Mouse (Mus musculus) testis, postnatal 14 days (tissue): Measurements from ENCODE around the gene Tmem102.

Source experiments
- DNase-seq: peaks from one replicate; pipeline ENCODE4 v3.0.0; 2021; ENCODE audit warnings: low spot score

Gene Tmem102

DNA sequence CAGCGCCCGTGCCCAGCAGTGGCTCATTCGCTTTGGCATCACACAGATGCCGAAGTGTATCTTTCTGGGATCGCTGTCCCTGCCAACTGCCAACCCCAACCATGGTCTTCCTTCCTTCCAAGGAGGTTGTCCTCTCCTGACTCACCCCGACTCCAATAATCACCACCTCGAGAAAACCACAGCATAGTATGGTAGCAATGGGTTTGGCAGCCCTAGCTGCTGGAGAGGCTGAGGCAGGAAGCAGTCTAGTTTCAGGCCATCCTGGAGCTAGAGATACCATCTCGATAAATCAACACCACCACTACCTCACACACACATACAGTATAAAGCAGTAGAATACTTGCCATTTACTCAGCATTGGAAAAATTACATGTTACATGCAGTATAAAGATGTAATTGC lies 13.4 kb upstream of the Tmem102 start:
- DNase-seq = no peak

DNA sequence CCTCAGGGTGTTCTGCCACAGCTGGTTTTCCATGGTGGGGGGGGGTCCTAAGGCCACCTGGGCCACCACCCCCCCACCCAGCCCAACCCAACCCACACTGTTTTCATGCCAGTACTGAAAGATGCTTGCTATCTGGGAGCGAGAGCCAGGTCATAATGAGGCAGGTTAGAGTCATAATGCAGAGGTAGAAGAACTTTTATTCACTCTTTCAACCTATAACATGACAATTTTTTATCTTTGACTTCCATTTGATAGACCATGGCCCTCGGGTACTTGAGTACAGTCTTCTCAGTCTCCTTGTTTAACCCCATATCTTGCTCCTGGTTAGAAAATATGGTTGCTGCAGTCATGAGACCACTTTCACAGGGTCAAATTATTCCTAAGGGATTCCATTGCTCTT lies 12.9 kb upstream of the Tmem102 start, which contains the start of gene Spem2:
TSS of gene Spem2 (minus strand) at position 101 of the 400 bp plus-strand sequence.
- no peak for DNase-seq

DNA sequence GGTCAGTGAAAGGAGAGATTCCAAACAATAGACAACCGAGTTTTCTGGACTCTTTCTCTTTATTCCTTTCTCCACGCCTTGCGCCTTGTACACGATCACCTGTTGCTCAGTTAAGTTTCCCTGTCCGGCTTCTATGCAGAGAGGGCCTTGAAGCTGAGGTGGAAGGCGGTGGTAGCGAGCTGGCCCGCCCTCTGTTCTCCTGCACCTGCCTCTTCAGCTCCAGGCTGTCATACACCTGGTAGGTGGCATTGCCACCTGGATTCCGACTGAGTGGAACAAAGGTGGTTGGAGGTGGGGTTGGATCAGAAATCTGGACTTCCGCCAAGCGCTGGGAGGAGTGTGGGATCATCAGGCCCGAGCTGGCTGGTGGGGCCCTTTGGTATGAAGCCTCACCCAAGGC lies 11.1 kb upstream of the Tmem102 start:
- DNase-seq = no peak

DNA sequence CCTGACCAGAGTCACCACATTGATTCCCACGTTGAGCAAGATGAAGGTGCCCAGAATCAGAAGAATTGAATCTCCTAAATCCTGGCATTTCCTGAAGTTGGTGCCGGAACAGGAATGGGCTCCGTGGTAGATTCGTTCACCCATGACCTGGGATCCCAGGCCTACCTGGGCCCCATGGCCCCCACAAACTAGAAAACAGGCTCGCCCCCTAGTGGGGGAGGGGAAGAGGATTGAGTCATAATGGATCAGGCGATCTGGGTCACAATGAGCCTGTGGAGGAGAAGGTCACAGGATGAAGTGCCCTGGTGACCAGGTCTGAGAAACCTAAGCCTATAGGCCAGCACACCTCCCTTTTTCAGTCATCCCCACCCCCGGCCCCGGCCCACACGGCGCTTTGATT lies 9.7 kb upstream of the Tmem102 start, which contains the start of gene Gm39566:
TSS of gene Gm39566 (minus strand) at position 144 of the 400 bp plus-strand sequence.
- DNase-seq = no peak

DNA sequence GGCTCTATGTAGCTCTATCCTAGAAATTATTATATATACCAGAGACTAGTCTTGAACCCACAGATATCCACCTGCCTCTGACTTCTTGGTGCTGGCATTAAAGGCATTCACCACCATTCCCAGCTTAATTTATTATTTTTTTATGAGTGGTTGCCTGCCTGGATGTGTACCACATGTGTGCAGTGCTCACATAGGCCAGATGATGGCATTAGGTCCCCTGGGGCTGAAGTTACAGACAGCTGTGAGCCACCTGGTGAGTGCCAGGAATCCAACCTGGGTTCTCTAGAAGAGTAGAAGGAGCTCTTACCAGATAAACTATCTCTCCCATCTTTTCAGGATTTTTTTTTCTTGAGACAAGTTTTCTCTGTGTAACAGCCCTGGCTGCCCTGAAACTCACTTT lies 4.9 kb upstream of the Tmem102 start:
- DNase-seq = no peak

DNA sequence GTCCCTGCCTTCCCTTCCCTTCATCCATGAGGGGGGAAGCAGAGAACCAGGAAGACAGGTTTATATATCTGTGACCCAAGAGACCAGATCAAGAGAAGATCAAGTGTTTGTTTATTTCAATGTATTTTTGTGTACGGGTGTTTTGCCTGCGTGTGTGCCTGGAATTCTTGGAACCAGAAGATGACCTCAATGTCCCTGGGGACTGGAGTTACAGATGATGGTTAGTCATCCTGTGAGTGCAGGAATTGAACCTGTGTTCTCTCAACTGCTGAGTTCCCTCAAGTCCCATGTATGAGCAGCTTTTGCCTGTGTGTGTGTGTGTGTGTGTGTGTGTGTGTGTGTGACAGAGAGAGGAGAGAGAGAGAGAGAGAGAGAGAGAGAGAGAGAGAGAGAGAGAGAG lies 2.2 kb upstream of the Tmem102 start:
- DNase-seq = no peak

DNA sequence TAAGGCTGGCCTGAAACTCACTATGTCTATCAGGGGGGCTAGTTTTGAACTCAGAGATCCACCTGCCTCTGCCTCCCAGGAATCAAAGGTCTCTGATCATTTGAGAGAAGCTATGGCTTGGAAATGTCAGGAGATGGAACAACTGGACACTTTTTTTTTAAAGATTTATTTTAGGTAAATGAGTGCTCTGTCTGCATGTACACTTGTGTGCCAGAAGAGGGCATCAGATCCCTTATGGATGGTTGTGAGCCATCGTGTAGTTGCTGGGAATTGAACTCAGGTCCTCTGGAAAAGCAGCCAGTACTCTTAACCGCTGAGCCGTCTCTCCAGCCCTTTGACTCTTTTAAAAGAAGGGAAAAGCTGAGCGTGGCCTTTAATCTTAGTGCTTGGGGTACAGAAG lies 954 bp upstream of the Tmem102 start:
- no peak for DNase-seq

DNA sequence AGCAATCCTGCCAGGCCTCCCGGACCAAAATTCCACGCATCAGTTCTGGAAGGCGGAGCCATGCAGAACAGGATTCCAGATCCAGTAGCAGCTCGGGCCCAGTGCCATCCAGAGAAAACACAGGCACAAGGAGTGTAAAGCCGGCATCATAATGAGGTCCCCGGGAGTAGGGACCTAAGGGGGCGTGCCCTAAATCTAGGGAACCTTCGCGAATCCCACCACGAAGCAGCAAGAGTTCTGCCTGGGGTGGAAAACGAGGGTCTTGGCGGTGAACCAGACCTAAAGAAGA lies 828 bp downstream of the Tmem102 start:
- no peak for DNase-seq

DNA sequence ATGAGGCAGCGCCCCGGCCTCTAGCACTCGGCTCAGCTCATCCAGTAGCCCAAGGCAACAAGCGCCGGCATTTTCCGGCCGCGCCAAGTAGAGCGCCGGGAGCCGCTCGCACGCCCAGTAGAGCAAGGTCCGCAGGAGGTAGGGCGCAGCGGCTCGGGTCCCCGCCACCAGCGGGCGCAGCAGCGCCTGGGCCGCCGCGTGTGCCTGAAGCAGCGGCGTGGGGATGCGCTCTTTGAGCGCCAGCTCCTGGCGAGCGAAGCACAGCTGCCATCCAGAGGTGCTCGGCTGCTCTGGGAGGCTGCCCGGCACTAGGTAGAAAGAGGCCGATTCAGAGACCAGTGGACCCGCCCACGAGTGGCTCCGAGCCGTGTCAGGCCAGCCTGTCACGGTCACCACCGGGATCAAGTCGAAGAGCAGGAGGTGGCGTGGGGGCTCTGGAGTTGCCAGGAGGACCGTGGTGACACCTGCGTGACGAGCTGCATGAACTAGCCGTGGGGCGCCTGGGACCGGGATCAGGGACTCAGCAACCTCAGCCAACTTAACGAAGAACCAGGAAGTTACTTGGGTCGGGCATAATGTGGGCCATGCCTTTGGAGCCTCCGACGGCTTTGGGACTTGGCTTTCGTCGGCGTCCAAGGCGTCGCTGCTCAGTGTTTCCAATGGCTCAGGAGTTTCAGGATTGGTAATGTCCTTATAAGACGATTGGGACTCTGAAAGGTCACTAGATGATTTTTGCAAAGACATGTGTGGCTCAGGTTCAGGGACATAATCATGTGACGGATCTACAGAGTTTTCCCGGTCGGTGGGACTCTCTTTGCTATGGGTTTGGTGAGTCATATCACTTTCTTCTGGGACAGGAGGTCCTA lies 1.4 kb downstream of the Tmem102 start:
- DNase-seq = peak; percentile 74

DNA sequence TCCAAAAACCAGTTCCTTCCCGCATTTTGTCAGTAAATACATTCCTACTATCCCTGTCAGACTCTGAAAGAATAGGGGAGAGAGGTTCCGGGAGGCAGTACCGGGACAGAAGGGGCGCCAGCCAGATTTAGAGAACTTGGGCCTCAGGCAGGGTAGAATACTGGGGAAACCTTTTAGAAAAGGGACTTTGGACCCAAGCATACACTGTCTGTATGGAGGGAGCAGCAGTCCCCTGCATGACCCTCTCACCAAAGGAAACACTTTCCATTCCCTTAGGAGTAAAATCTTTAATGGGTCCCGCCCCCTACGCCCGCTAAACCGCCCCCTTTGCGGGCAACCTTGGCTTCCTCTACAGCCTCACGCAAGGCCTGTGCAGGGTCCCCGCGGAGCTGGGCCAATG lies 2.1 kb downstream of the Tmem102 start:
- peak; percentile 41 for DNase-seq

DNA sequence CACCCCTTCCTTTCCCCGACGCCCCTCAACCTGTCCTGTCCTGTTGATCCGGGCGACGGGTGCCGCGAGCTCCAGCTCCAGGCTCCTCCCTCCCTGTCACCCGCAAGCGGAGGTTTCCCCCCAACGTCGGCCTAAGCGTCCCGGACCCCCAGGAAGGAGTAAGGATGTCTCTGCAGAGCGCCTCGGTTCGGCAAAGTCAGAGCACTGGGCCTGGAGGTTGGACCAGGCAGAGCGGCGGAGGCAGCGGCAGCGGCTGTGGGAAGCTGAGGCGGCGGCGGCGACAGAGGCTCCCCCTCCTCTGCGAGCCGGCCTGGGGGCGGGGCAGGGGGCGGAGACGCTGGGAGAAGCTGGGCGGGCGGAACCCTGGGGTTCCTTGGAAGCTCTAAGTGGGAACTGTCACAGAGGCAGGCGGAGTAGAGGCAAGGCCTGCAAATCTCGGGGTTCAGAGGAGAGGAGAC lies 2.7 kb downstream of the Tmem102 start:
- peak; percentile 81 for DNase-seq

DNA sequence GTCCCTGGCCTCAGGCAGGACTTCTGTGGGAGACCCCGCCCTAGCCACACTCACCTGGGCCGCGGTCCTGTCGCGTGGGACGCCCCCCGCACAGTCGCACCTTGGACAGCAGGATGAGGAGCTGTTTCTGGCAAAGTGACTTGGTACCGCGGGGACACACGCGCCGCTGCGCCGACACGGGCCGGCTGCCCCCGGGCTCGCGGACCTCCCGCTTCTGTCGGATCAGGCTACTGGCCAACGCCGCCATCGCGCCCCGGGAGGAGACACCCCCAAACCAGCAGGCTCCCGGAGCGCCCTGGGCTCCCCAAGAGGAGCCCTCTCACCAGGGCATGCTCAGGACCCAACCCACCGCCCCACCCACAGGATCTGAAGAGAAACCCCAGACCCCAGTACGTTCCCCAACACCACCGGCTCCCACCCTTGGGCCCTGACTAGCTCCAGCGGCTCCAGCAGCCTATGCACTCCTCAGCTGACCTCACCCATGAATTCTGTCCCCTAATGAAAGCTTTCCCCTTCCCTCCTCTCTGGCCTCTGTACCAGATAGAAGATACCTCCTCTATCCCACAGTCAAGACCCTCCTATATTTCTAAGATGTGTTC lies 3.9 kb downstream of the Tmem102 start, which contains the start of gene Fgf11:
TSS of gene Fgf11 (minus strand) at position 479 of the 599 bp plus-strand sequence.
- DNase-seq = no peak

DNA sequence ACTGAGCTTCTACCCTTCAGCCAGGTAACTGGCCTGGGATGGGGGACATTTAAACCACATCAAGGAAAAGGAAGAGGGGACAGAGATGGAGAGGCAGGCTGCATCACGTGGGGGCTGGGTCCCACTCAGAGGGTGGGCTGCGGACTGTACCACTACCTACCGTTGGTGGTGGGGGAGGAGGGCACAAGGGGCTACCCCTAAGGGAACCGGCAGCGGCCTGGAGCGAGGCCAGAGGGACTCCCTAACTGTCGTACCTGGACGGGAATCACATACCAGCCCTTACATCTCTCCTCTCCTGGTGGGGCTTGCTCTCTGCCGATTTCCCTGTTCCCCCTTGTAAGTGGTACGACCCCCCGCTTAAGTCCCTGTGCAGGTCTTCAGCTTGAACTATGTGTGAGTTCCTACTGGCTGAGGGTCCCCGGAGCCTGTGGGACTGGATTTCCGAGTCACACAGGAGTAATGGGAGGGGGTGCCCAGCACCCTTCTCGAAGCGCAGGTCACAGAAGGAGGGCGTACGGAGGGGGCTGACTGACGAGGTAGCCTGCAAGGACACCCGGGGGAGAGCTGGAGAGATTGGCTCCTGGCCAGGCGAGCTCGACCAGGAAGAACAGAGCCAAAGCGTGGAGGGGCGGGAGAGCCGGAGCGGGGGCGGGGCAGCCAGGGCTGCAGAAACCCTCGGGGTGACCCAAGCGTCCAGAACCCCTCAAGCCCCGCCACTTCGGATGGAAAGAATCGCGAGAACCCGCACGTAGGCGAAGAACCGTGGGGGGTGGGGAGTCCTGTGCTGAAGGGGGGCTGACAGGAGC lies 4.8 kb downstream of the Tmem102 start:
- DNase-seq = peak; percentile 78

DNA sequence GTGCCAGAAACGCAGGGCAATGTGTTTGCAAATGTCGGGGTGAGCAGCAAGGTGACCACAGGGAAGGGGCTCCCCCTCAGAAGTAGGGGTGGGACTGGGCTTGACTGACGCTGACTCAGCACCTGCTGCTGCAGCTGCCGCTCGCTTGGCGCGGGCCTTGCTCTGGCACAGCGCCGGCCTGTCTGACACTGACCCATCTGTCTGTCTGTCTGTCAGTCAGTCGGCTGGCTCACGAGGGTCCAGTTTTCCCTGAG lies 5.4 kb downstream of the Tmem102 start:
- DNase-seq = no peak

DNA sequence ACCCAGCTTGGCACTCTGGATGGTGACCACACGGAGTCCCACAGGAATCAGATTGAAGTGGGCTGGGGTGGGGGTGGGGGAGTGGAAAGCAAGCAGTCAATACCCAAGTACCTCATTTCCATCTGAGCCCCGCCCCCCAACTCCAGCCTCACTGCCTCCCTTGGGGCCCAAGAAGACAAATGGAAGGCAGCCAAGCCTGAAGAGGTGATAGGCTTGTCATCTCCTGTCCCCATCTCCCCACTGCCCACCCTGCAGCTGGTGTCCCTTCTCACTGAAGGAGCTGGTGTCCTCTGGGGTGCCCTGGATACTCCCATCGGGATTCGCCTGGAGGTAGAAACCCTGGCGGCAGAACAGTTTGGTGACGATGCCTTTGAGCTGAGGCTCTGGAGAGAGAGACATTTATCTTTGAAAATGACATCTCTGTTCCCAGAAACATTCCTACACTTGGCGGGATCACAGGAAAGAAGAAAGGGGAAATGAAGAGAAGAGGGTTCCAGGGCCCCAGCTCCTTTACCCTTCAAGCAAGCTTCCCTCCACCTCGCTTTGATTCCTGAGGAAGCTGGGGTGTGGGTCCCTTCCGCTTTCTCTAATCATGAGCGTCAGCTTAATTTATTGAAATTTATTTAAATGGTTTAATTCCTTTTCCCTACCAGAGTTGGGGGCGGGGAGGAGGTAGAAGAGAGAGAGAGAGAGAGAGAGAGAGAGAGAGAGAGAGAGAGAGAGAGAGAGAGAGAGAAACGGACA lies 5.9 kb downstream of the Tmem102 start:
- DNase-seq = no peak

DNA sequence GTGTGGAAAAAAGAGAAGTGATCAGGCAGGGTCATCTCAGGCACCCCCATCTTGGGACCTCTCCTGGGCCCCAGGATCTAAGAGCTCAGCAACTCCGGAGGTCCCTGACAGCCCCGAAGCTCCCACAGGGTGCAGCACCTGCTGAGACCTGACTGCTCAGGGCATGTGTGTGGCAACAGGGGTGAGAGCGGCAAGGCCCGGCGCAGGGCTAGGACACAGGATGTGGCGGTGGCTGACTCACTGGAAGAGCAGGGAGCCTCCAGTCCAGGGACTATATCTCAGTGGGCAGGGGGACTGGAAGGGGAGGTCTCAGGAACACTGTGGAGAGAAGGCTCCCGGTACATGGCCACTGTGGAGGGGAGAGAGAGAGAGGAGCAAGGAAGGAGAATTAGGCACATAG lies 7.5 kb downstream of the Tmem102 start:
- no peak for DNase-seq

DNA sequence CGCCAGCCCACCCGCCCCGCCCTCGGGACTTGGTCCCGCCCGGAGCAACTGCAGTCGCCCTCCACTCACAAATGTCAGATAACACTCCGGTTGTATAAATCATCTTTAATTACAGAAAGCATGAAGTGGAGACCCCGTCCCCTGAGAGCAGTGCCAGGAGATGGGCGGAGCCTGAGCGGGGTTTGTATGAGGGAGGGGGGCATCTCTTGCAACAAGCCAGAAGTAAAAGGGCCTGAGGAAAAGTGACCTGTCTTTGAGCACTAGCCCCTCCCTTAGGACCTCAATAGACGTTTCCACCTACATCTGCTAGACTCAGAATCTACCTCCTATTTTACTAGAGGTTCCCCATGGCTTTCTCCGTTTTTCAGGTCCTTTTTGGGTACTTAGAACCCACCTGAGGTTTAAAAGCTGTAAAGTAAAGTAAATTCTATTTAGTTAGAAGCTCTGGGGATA lies 9.4 kb downstream of the Tmem102 start:
- no peak for DNase-seq

DNA sequence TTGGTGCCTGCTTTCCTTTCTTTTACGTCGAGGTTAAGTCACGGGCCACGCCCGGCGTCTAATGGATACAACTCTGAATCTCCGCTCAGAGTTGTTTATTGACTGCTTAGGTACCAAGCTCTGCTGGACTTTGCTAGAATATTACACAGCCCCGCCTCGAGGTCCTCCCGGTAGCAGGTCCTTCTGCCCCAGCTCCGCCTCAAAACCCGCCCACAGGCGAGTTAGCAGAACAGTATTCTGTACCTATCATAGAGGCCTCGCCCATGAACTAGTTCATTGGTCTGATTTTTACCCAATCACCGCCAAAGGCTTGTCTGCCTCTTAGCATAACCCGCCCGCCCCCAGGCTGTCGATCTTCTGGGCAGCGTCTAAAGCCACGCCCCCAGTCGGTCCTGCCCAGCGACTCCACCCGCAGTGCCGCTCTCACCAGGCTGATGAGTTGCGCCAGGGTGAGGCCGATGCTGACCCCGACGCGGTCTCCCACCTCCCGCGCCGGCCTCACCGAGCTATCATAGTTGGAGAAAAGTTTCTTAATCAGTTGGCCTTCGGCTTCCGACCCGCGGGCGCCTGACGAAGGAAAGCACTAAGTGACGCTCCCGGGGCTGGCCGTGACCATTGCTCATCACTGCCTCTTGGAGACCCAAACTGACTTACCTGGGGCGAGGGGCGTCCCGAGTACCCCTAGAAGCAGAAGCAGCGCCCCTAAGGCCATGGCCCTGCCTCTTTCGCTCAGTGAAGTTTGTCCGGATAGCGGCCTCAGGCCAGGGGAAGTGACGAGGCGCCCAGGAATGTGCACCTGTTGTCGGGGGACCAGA lies 10.0 kb downstream of the Tmem102 start, which contains the start of gene Chrnb1:
TSS of gene Chrnb1 (minus strand) at position 776 of the 815 bp plus-strand sequence.
- DNase-seq = peak; percentile 97

DNA sequence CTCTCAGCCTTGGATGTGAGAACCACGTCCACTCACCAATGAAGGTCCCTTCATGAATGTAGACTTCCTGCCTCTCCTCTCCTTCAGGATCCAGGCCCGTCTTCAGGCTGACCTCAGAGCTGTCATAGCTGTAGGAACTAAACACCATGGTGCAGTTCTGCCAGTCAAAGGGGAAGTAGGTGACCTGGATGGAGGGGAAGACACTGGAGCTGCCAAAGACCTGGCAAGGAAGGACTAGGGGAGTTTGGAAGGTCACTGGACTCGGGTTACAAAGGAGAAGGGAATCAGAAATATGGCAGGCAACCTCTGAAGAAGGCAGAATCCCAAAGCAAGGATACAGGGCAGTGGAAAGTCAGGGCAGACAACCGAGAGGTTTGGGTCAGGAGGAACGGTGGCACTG lies 12.0 kb downstream of the Tmem102 start:
- no peak for DNase-seq

DNA sequence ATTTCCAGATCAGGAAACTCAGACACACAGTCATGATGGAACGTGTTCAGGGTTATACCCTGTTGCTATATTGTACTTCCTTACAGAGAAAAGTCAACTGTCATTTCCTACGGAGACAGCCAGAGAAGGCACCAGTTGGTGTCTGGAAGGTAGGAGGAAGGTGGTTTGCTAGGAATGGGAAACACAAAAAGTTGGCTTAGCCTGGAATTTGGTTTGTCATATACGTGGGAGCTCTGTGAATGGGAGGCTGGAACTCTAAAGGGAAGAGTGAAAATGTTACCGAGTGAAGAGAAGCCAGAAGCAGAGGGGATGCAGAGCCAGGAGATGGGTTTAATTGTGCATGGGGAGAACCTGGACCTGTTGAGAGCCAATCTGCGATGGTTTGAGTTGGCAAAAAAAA lies 14.0 kb downstream of the Tmem102 start:
- no peak for DNase-seq

DNA sequence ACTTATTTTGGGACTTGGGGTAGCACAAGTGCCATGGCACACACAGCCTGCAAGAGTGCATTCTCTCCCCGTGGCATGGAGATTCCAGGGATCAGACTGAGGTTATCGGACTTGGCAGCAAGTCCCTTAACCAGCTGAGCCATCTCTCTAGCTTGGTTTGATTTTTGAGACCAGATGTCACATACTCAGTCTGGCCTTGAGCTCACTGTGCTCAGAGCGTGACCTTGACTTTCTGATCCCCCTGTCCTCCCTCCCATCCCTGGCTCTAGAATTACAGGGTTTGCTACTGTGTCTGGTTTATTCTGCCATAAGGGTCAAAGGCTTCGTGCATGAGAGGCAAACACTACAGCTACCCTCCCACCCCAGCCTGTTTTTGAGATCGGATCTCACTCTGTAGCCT lies 16.0 kb downstream of the Tmem102 start:
- no peak for DNase-seq
